Mouse (Mus musculus): ENCODE results near the gene Rcbtb2.
"Not testable (repeated sequence)": the region's sequence is repeated elsewhere in the genome, so short reads cannot be mapped to it uniquely, and the experiment has no call there.

DNA sequence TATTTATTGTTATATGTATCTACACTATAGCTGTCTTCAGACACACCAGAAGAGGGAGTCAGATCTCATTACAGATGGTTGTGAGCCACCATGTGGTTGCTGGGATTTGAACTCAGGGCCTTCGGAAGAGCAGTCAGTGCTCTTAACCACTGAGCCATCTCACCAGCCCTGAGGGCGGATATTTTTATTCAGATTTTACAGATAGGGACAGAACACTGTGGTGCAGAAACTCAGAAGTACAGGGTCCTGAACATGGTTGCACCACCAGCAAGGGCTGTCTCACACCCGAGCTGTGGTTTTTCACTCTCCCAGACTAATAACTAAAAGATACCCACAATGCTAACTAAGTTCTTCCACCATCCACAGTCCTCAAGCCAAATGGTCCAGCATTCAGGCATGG lies 7.9 kb upstream of the Rcbtb2 start:
- not testable (repeated sequence) for TF ChIP-seq CTCF (conservative IDR thresholded peaks at IDR 0.05 in 1 of 2, IDR thresholded peaks at IDR 0.05 in 1 of 2; ENCODE audit: low read depth in 2 of 2, low read length in 2 of 2); POLR2A (IDR thresholded peaks at IDR 0.05; ENCODE audit: low read depth, low read length); ZC3H11A (IDR thresholded peaks at IDR 0.05; ENCODE audit: low read depth, low read length); CHD2 (IDR thresholded peaks at IDR 0.05; ENCODE audit: low read length); RAD21 (IDR thresholded peaks at IDR 0.05; ENCODE audit: low read depth, low read length); ETS1 (conservative IDR thresholded peaks at IDR 0.05; ENCODE audit: low read depth, low read length); BHLHE40 (IDR thresholded peaks at IDR 0.05; ENCODE audit: low read depth, low read length); SMC3 (IDR thresholded peaks at IDR 0.05; ENCODE audit: low read depth, low read length); MXI1 (IDR thresholded peaks at IDR 0.05; ENCODE audit: low read depth, low read length); SIN3A (IDR thresholded peaks at IDR 0.05; ENCODE audit: low read length); USF1 (IDR thresholded peaks at IDR 0.05; ENCODE audit: low read depth, low read length)

Data from CH12.LX (cell line).